Mouse (Mus musculus): ENCODE measurements around the gene Mast1. TPM values are rescaled to one million over a fixed set of nuclear protein-coding genes. Genes with fewer than 3 reads are reported as not detected.

The Mast1 gene
- polyA plus RNA-seq, 1 experiment from 2014 or later: 0.15 TPM

GRCm38 (mm10) chr8:84877297-84878035 is 59.7 kb downstream of the Mast1 start:
- Histone ChIP-seq H3K27me3 (ENCODE audit: control insufficient read depth, insufficient read depth, low read depth, low read length) (no peaks in the 10 kb centered on the region), H3K36me3 (ENCODE audit: control insufficient read depth, insufficient read depth) (no peaks in the 10 kb centered on the region), H3K4me3 (ENCODE audit: low read depth, low read length) (no peak overlapping the region), H3K4me1 (ENCODE audit: control insufficient read depth, low read depth, low read length) (peaks cover 29% of the 10 kb centered on the region), H3K4me2 (ENCODE audit: low read depth, low read length) (no peak overlapping the region), H3K9me3 (replicated peaks; ENCODE audit: control insufficient read depth, low read length) (no peaks in the 10 kb centered on the region), H3K9ac (ENCODE audit: low read depth, low read length) (no peak overlapping the region), H3K27ac (ENCODE audit: low read length) (no peak overlapping the region)
- ATAC-seq (ENCODE audit: low read depth): no peak
- 61% methylated on average over 3 of the region's 3 CpGs for WGBS (ENCODE audit: insufficient replicate concordance)

GRCm38 (mm10) chr8:84874339-84874738 is 62.8 kb downstream of the Mast1 start:
- H3K9ac ChIP-seq (ENCODE audit: low read depth, low read length): no peak overlapping the region
- H3K4me3 ChIP-seq (ENCODE audit: low read depth, low read length): no peak overlapping the region
- H3K27ac ChIP-seq (ENCODE audit: low read length): peak overlapping the region; percentile 66
- no peaks in the 10 kb centered on the region for H3K9me3 ChIP-seq (replicated peaks; ENCODE audit: control insufficient read depth, low read length)
- H3K36me3 ChIP-seq (ENCODE audit: control insufficient read depth, insufficient read depth): no peaks in the 10 kb centered on the region
- ATAC-seq (ENCODE audit: low read depth): peak; percentile 35
- H3K27me3 ChIP-seq (ENCODE audit: control insufficient read depth, insufficient read depth, low read depth, low read length): no peaks in the 10 kb centered on the region
- H3K4me2 ChIP-seq (ENCODE audit: low read depth, low read length): no peak overlapping the region
- WGBS (ENCODE audit: insufficient replicate concordance): 57% methylated on average over 3 of the region's 3 CpGs
- H3K4me1 ChIP-seq (ENCODE audit: control insufficient read depth, low read depth, low read length): peaks cover 40% of the 10 kb centered on the region

- peaks cover 34% of the 10 kb centered on the region for H3K4me1 ChIP-seq (ENCODE audit: control insufficient read depth, low read depth, low read length)
- WGBS (ENCODE audit: insufficient replicate concordance): 66% methylated on average over 4 of the region's 4 CpGs
- no peaks in the 10 kb centered on the region for H3K27me3 ChIP-seq (ENCODE audit: control insufficient read depth, insufficient read depth, low read depth, low read length)
- peaks cover 9% of the 10 kb centered on the region for H3K36me3 ChIP-seq (ENCODE audit: control insufficient read depth, insufficient read depth)
- H3K9ac ChIP-seq (ENCODE audit: low read depth, low read length): peak overlapping the region; percentile 78
- H3K4me2 ChIP-seq (ENCODE audit: low read depth, low read length): peak overlapping the region; percentile 100
- H3K9me3 ChIP-seq (replicated peaks; ENCODE audit: control insufficient read depth, low read length): no peaks in the 10 kb centered on the region
- no peak for ATAC-seq (ENCODE audit: low read depth)
- peak overlapping the region; percentile 71 for H3K4me3 ChIP-seq (ENCODE audit: low read depth, low read length)
- H3K27ac ChIP-seq (ENCODE audit: low read length): no peak overlapping the region; the same call in 1 of the 2 replicates
Observed at GRCm38 (mm10) chr8:84873016-84873415, 64.1 kb downstream of the Mast1 start.

GRCm38 (mm10) chr8:84872309-84872965 is 64.7 kb downstream of the Mast1 start:
- H3K36me3 ChIP-seq (ENCODE audit: control insufficient read depth, insufficient read depth): peaks cover 15% of the 10 kb centered on the region
- 2% methylated on average over 54 of the region's 54 CpGs for WGBS (ENCODE audit: insufficient replicate concordance)
- H3K9ac ChIP-seq (ENCODE audit: low read depth, low read length): peak overlapping the region; percentile 78
- H3K4me2 ChIP-seq (ENCODE audit: low read depth, low read length): peak overlapping the region; percentile 100
- ATAC-seq (ENCODE audit: low read depth): peak; percentile 58
- peak overlapping the region; percentile 92 for H3K27ac ChIP-seq (ENCODE audit: low read length)
- no peaks in the 10 kb centered on the region for H3K9me3 ChIP-seq (replicated peaks; ENCODE audit: control insufficient read depth, low read length)
- peaks cover 34% of the 10 kb centered on the region for H3K4me1 ChIP-seq (ENCODE audit: control insufficient read depth, low read depth, low read length)
- peak overlapping the region; percentile 71 for H3K4me3 ChIP-seq (ENCODE audit: low read depth, low read length)
- H3K27me3 ChIP-seq (ENCODE audit: control insufficient read depth, insufficient read depth, low read depth, low read length): no peaks in the 10 kb centered on the region

GRCm38 (mm10) chr8:84871376-84872308 is 65.5 kb downstream of the Mast1 start, which contains the start of gene Syce2:
Gene Syce2, plus strand, starts transcription at chr8:84872111.
- Histone ChIP-seq H3K4me2 (ENCODE audit: low read depth, low read length) (peak within 1 kb of the TSS; percentile 100), H3K4me1 (ENCODE audit: control insufficient read depth, low read depth, low read length) (peaks cover 34% of the 10 kb centered on the region), H3K27ac (ENCODE audit: low read length) (peak within 1 kb of the TSS; percentile 92), H3K36me3 (ENCODE audit: control insufficient read depth, insufficient read depth) (peaks cover 22% of the 10 kb centered on the region), H3K4me3 (ENCODE audit: low read depth, low read length) (peak within 1 kb of the TSS; percentile 71), H3K9me3 (replicated peaks; ENCODE audit: control insufficient read depth, low read length) (no peaks in the 10 kb centered on the region), H3K9ac (ENCODE audit: low read depth, low read length) (peak within 1 kb of the TSS; percentile 78), H3K27me3 (ENCODE audit: control insufficient read depth, insufficient read depth, low read depth, low read length) (no peaks in the 10 kb centered on the region)
- WGBS (ENCODE audit: insufficient replicate concordance): 7% methylated on average over 42 of the region's 46 CpGs
- peak; percentile 77 for ATAC-seq (ENCODE audit: low read depth)

Small RNA genes within 50 kb of the gene (microRNA-seq; reads per million reads assigned to microRNA genes)
- gene Gm24197: not detected
- gene Mir7069: 4.2 reads per million, percentile 15 among the genes with 10 or more reads in this experiment

Other genes starting within 250 kb of the Mast1 start
- gene Nacc1, start 249.5 kb downstream of the Mast1 start, polyA plus RNA-seq (2015; fragmentation: Nextera tagmentation; extraction: Ambion mirVana): 5.4 and 6.3 TPM in 2 replicates
- 43.7 and 45.6 TPM in 2 replicates for gene Lyl1, start 235.9 kb downstream of the Mast1 start, polyA plus RNA-seq (2015; fragmentation: Nextera tagmentation; extraction: Ambion mirVana)
- 7.0 and 7.8 TPM in 2 replicates for gene G430095P16Rik, start 214.4 kb downstream of the Mast1 start, polyA plus RNA-seq (2015; fragmentation: Nextera tagmentation; extraction: Ambion mirVana)
- 2.0 and 2.4 TPM in 2 replicates for gene Nfix, start 137.0 kb downstream of the Mast1 start, polyA plus RNA-seq (2015; fragmentation: Nextera tagmentation; extraction: Ambion mirVana)
- gene Dand5, start 114.5 kb downstream of the Mast1 start, polyA plus RNA-seq (2015; fragmentation: Nextera tagmentation; extraction: Ambion mirVana): 2.5 and 3.0 TPM in 2 replicates
- gene Gadd45gip1, start 105.8 kb downstream of the Mast1 start, polyA plus RNA-seq (2015; fragmentation: Nextera tagmentation; extraction: Ambion mirVana): 41.5 and 41.9 TPM in 2 replicates
- 294 and 307 TPM in 2 replicates for gene Rad23a, start 96.7 kb downstream of the Mast1 start, polyA plus RNA-seq (2015; fragmentation: Nextera tagmentation; extraction: Ambion mirVana)
- 473 and 480 TPM in 2 replicates for gene Calr, start 90.4 kb downstream of the Mast1 start, polyA plus RNA-seq (2015; fragmentation: Nextera tagmentation; extraction: Ambion mirVana)
- gene Farsa, start 80.4 kb downstream of the Mast1 start, polyA plus RNA-seq (2015; fragmentation: Nextera tagmentation; extraction: Ambion mirVana): 52.7 and 53.1 TPM in 2 replicates
- 41.2 and 47.8 TPM in 2 replicates for gene Syce2, start 65.2 kb downstream of the Mast1 start, polyA plus RNA-seq (2015; fragmentation: Nextera tagmentation; extraction: Ambion mirVana)
- 65.7 and 73.0 TPM in 2 replicates for gene Gcdh, start 43.4 kb downstream of the Mast1 start, polyA plus RNA-seq (2015; fragmentation: Nextera tagmentation; extraction: Ambion mirVana)
- gene Klf1, start 35.4 kb downstream of the Mast1 start, polyA plus RNA-seq (2015; fragmentation: Nextera tagmentation; extraction: Ambion mirVana): 394 and 409 TPM in 2 replicates
- 12.5 and 13.6 TPM in 2 replicates for gene Dnase2a, start 28.8 kb downstream of the Mast1 start, polyA plus RNA-seq (2015; fragmentation: Nextera tagmentation; extraction: Ambion mirVana)
- gene Rtbdn, start 9.6 kb upstream of the Mast1 start, polyA plus RNA-seq (2015; fragmentation: Nextera tagmentation; extraction: Ambion mirVana): 0.20 and 0.44 TPM in 2 replicates
- gene Gm49661, start 32.1 kb upstream of the Mast1 start, polyA plus RNA-seq (2015; fragmentation: Nextera tagmentation; extraction: Ambion mirVana): 0.45 and 1.4 TPM in 2 replicates
- gene Prdx2, start 32.2 kb upstream of the Mast1 start, polyA plus RNA-seq (2015; fragmentation: Nextera tagmentation; extraction: Ambion mirVana): 1,724 and 1,773 TPM in 2 replicates
- gene Rnaseh2a, start 32.4 kb upstream of the Mast1 start, polyA plus RNA-seq (2015; fragmentation: Nextera tagmentation; extraction: Ambion mirVana): 91.6 and 98.1 TPM in 2 replicates
- gene Junb, start 41.4 kb upstream of the Mast1 start, polyA plus RNA-seq (2015; fragmentation: Nextera tagmentation; extraction: Ambion mirVana): 10.6 and 16.5 TPM in 2 replicates
- gene Hook2, start 53.2 kb upstream of the Mast1 start, polyA plus RNA-seq (2015; fragmentation: Nextera tagmentation; extraction: Ambion mirVana): 8.5 and 9.5 TPM in 2 replicates
- gene Best2, start 77.2 kb upstream of the Mast1 start, polyA plus RNA-seq (2015; fragmentation: Nextera tagmentation; extraction: Ambion mirVana): not detected in 2 replicates
- 48.6 and 55.8 TPM in 2 replicates for gene Asna1, start 87.9 kb upstream of the Mast1 start, polyA plus RNA-seq (2015; fragmentation: Nextera tagmentation; extraction: Ambion mirVana)
- 49.2 and 50.0 TPM in 2 replicates for gene Trir, start 89.5 kb upstream of the Mast1 start, polyA plus RNA-seq (2015; fragmentation: Nextera tagmentation; extraction: Ambion mirVana)
- gene Tnpo2, start 99.6 kb upstream of the Mast1 start, polyA plus RNA-seq (2015; fragmentation: Nextera tagmentation; extraction: Ambion mirVana): 17.7 and 17.8 TPM in 2 replicates
- 10.3 and 10.4 TPM in 2 replicates for gene Fbxw9, start 122.7 kb upstream of the Mast1 start, polyA plus RNA-seq (2015; fragmentation: Nextera tagmentation; extraction: Ambion mirVana)
- gene Gm5741, start 130.6 kb upstream of the Mast1 start, polyA plus RNA-seq (2015; fragmentation: Nextera tagmentation; extraction: Ambion mirVana): not detected in 2 replicates
- 23.5 and 25.7 TPM in 2 replicates for gene Dhps, start 134.4 kb upstream of the Mast1 start, polyA plus RNA-seq (2015; fragmentation: Nextera tagmentation; extraction: Ambion mirVana)
- gene Wdr83os, start 143.4 kb upstream of the Mast1 start, polyA plus RNA-seq (2015; fragmentation: Nextera tagmentation; extraction: Ambion mirVana): 56.0 and 58.2 TPM in 2 replicates
- 22.0 and 23.6 TPM in 2 replicates for gene Wdr83, start 143.9 kb upstream of the Mast1 start, polyA plus RNA-seq (2015; fragmentation: Nextera tagmentation; extraction: Ambion mirVana)
- gene Man2b1, start 145.9 kb upstream of the Mast1 start, polyA plus RNA-seq (2015; fragmentation: Nextera tagmentation; extraction: Ambion mirVana): 38.7 and 44.4 TPM in 2 replicates
- 2.6 and 3.4 TPM in 2 replicates for gene Zfp791, start 185.7 kb upstream of the Mast1 start, polyA plus RNA-seq (2015; fragmentation: Nextera tagmentation; extraction: Ambion mirVana)
- gene Cks1brt, start 214.6 kb upstream of the Mast1 start, polyA plus RNA-seq (2015; fragmentation: Nextera tagmentation; extraction: Ambion mirVana): not detected in 2 replicates